Mouse (Mus musculus): ENCODE results near the gene Cda.

Cda gene

DNA sequence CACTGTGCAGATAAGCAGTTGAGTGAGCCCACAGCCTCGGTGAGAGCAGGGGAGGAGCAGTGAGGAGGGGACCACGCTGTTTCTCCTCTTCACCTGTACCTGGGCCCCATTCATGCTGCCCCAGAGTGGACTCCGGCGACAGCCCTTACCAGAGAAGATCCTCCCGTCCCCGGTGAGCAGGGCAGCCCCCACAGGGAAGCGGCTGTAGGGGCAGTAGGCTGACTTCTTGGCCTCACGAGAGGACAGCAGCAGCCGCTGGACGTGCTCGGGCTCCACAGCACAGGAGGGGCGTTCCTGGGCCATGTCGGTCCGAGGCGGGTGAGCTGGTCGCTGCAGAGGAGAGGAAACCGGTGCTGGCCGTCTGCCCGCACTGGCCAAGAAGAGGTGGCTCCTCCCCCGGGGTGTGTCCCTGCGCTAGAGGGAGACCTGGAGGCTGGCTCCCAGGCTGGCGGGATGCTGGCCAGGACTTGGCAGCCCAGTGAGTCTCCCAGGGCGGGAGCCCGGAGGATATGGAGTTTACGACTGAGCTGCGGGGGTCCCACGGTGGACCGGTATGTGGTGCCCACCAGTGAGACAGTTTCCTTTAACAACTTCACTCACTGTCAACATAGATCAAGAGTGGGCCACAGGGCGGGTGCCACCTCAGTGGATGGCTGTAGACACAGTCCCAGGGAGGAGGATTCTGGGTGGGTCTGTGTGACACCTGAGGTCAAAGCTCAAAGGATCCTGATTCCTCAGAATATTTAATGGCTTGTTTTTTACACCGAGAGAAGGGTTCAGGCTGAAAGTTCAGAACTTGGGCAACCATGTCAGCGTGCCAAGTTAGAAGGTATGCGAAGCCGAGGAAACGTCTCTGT is at the start of gene Cda:
TSS of gene Cda (minus strand) at position 352 of the 857 bp plus-strand sequence.
- DNase-seq, result peak; percentile 36

DNA sequence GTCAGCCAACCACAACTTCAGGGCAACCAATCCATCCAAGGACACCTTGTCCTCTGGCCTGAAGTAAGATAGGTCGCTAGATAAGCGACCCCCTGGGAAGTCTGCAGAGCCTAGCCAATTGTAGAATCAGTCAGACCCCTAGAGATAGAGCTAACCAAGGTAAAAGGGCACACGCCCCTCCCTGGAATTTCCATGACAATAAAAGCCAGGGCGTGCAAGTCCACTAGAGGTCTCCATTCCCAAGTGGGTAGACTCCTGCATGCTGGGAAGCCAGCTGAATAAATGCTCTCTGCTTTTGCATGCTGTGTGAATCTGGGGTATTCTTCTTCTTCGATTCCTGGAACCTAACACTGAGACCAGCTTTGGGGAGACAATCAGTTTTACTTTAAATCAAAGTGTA is 48.6 kb upstream of the Cda start:
- no peak for DNase-seq

DNA sequence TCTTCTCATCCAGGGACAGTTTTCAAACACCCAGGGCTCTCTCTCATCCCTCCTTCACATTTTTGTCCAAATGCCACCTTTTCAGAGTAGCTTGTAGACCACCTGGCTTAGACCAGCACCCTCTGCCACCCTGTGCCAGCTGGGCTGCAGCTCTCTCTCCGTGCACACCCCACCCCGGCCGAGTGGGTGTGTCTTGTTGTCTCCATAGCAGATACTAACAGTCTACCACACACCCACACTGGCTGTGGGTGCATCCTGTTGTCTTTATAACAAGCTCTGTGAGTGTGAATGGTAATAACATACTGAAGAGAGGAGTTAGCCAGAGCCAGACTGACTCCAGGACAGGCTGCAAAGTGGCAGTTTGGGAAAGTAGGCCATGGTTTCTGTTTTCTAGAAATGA is 48.2 kb upstream of the Cda start:
- no peak for DNase-seq

DNA sequence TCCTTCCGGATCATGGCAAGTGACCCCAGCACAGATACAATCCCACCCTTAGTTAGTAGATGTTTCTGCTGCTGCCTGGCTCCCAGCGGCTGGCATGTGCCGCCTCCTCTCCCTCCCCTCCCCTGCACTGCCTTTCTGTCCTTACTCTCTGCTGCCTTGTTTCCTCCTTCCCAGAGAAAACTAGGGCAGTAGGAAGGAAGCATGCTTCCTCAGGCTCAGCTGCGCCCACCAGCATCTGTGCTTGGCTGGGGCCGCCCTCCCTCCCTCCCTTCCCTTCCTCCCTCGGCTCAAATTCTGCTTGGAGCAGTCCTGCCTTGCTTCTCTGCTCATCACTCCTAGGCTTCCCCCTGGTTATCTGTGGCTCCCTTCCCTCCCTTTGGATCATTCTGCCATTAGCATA is 46.9 kb upstream of the Cda start:
- peak; percentile 64 for DNase-seq

- no peak for DNase-seq
Measured at GRCm38 (mm10) chr4:138411504-138412121, 43.8 kb upstream of the Cda start.

DNA sequence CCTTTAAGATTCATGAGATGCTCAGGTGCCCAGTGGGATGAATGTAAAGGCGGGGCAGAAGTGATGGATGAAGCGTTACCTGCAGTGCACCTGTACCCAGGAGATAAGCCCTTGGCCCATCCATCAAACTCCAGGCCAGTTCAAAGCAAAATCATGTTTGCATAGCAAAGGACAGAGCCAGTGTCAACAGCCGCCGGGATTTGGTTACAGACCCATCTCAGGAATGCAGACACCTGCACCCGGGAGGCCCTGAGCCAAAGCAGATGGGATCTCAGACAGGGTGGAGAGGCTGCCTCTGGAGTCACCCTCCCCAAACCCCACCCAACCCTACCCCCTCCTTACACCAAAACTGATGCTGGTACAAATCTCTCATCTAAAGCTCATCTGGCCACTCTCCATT is 43.2 kb upstream of the Cda start:
- no peak for DNase-seq

GRCm38 (mm10) chr4:138407479-138408194 is 39.8 kb upstream of the Cda start:
- DNase-seq, result no peak

DNA sequence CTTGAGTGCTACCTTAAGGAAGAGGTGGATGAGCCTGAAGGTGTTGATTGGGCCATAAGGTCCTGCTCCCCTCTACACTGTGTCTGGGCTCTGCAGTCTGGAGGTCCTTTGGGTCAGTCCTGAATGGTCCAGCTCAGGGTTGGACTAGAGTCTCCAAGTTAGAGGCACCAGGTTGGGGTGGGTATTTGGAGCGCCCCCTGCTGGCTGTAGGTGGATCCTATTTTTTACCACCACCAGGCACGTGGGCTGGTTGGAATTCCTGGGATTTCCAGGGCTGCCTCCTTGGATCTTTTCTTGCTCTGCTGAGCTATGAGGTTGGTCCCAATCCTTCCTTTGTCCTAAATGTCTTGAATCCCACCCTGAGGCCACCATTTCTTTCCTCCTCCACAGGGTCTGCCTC is 37.0 kb upstream of the Cda start:
- no peak for DNase-seq

DNA sequence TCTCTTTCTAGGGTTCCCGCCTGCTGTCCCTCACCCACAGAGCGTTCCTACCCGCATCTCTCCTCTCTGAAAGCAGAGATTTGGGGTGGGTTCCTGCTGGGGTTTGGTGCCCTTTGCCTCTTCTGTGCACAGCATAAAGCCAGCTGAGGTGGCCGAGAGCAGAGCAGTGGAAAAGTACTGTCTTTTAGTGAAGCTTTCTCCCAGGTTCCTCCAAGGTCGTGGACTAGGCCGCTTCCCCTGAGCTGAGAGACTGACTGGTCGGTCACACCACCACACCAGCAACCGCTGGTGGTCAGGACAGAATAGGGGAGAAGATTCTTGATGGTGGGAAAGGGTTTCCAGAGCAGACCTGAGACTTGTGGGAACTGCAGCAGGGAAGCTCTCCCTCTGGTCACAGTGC is 28.9 kb upstream of the Cda start:
- DNase-seq, result no peak

- peak; percentile 82 for DNase-seq
Measured at GRCm38 (mm10) chr4:138395971-138396645, 28.3 kb upstream of the Cda start, which contains the start of gene Fam43b. TSS of gene Fam43b (minus strand) at chr4:138396528.

- DNase-seq, result peak; percentile 71
Measured at GRCm38 (mm10) chr4:138395087-138395970, 27.5 kb upstream of the Cda start.

DNA sequence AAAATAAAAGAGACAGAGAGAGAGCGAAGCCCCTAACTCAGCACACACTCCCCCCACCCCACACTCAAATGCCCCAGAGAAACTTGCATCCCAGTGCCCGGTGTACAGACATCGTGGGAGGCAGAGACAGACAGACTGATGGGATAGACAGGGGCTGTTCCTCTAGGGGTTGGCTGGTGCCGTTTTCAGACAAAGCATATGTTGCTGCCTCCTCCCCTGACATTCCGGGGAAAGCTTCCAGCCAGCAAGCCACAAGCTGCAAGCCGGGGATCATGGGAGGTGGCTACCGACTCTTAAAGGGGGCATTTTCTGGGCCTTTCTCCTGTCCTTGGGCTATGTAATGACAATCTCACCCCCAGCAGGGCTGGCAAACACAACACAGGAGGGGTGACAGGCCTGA is 25.9 kb upstream of the Cda start:
- DNase-seq, result no peak

DNA sequence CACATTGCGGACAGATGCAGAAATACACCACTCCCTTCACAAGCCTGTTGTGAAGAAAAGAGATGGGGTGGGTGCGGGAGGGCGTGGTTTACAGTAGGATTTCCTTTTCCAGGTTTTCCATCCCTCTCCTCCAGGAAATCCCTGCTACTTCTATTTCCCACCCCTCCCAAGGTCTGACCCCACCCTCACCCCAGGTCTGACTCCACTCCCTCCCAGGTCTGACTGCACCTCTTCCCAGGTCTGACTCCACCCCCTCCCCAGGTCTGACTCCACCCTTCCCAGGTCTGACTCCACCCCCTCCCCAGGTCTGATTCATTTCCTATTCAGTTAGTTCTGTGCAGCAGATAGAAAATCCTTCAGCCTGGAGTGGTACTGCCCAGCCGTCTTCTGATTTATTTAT is 16.0 kb upstream of the Cda start:
- DNase-seq, result no peak

- no peak for DNase-seq
Measured at GRCm38 (mm10) chr4:138382462-138382861, 14.7 kb upstream of the Cda start.

DNA sequence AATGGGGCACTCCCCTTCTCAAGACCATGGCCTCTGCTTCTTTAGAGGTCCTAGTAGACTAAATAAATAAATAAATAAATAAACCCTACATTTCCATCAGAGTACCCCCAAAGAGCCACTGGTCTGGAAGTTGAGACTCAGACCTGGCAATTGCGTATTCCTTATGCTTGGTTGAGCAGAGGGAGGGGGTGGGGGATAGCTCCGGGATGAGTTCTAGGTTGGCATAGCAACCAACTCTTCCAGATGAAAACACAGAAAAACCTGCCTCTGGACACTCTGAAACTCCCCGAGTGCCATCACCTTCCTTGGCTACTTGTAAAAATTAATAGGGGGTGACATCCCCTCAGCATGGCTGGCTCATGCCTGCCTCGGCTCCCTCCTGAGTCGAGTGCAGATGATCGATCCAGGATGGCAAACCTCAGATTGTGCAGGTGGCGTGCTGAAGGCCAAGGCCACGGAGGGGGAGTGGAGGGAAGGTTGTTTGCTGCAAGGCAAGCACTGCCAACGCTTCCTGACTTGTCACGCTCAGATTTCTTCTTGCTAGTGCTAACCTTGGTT is 12.4 kb upstream of the Cda start:
- no peak for DNase-seq

DNA sequence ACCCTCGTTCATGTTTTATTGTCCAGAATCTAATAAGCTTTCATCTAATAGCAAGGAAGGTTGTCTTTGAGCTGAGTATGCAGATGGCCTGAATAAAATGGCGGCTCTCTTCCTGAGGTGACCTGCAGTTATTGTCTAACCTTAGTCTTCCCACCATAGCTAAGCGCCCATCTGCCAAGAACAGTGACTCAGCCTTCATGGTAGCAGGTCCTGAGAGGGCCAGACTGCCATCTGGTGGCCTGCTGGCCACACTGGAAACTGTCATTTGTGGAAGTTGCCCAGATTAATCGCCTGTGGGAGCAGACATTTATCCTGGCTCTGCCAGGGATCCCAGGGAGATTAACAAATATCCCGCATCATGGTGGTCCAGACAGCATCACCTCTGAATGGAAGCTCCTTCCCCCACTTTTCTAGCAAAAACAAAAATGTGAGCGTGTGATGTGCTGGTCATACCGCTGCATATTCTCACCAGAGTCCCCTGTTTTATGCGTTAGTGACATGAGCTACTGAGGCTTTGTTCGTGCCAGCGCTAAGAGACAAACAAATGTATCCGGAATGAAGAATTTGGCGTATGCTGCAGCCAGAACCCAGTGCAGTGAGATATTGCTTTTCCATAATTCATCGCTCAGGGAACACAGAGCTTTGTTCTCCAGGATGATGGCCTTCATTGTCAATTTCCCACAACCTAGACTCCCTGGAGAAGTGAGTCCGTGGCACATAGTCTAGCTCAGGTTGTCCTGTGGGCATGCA is 11.5 kb upstream of the Cda start:
- peak; percentile 53 for DNase-seq

- no peak for DNase-seq
Measured at GRCm38 (mm10) chr4:138377526-138377925, 9.7 kb upstream of the Cda start.

DNA sequence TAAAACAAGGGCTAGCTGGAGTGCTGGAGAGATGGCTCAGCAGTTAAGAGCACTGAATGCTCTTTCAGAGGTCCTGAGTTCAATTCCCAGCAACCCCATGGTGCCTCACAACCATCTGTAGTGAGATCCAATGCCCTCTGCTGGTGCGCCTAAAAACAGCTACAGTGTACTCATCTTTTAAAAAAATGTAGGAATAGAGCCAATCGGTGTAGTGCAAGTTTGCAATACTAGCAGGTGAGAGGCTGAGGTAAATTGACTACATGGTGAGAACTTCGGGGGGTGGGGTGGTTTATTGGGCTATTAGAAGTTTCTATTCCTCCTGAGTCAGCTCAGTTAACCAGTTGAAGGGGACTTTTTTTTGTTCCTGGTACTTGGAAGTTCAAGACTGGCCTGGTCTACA is 7.3 kb upstream of the Cda start:
- DNase-seq, result no peak

DNA sequence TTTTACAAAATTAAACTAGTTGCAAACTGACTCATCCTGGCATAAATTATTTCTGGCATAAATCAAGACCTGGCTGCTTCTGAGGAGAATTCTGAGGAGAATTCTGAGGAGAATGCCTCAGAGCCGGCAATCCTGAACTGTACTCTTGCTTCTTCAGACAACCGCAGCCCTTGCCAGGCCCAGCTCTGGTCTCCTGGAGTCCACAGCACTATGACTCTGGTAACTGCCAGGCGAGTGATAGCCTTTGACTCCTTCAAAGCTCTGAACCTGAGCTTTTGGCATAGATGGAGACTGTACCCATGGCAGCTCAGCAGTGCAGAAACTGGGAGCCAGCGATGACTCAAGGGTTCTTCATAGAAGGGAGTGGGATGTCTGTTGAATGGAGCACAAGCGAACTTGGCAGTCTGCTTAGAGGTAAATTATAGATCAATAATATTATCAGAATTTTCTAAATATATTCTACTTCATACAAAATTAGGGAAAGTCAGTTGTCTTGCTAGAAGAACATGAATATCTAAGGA is 3.3 kb upstream of the Cda start:
- DNase-seq, result no peak

DNA sequence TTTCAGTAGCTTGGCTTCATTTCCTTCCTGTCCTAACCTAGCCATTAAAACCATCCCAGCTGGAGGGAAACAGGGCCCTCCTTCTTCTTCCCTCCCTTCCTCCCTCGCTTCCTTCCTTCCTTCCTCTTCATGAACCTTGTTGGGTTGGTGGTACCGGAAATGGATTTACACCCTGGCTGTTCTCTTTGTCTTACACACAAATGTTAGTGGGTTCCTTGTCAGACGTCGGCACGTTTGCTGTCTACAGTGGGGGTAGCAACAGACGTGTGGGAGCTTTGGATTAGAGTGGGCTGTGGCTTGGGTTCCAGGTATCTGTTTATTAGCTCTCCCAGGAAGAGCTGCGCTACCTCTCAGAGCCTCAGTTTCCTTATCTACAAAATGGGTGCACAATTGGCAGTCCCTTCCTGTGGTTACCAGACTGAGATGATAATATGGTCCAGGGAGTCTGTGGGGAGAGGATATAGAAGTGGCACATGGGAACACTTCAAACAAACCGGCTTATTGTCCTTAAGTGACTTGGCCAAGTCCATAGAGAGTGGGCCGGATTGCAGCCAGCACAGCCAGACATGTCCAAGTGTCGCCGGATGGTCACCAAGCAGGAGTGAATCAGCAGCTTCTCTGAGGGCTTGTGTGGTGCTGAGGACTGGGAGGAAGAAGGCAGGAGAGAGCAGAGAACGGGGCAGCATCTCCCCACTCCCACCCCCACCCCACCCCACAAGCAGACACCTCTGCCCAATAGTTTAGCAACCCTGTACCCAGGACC is 887 bp upstream of the Cda start:
- no peak for DNase-seq

All from right cerebral cortex, postnatal 14 days (tissue).